Mouse (Mus musculus) adrenal gland, adult 2 months (tissue): ENCODE data around the gene AI987944. TPM values are rescaled to one million over a fixed set of nuclear protein-coding genes. Genes with fewer than 3 reads are reported as not detected.

Experiments used
- DNase-seq: peaks from one replicate; pipeline ENCODE4 v3.0.0; 2021
- long read RNA-seq: library from polyadenylated mRNA; stranded (forward); transcript quantifications from one replicate; pipeline ENCODE4 v2.0.0, GENCODE M21; 2021
- polyA plus RNA-seq: library from polyadenylated mRNA; depleted of rRNA; stranded (reverse); fragments of >200 nt; gene quantifications from 2 replicates; pipeline ENCODE4 v1.2.3, GENCODE M21; 2012; rRNA removed
- total RNA-seq, 2 experiments: library from RNA; stranded (reverse); gene quantifications; 2 replicates each; pipeline ENCODE4 v1.2.3; 2021

Gene AI987944
- 10 to 100 TPM; 13.5 to 15.7 TPM for total RNA-seq
- polyA plus RNA-seq, result 1.5 TPM in 2 replicates
- long read RNA-seq, transcript AI987944-202 (5 exons, 2,071 nt), result major isoform, 5 of 11 reads
- long read RNA-seq, partial matches to known transcripts, result 1 of 11 reads
- long read RNA-seq, other reads (novel, unspliced or antisense), result 3 of 11 reads

DNA sequence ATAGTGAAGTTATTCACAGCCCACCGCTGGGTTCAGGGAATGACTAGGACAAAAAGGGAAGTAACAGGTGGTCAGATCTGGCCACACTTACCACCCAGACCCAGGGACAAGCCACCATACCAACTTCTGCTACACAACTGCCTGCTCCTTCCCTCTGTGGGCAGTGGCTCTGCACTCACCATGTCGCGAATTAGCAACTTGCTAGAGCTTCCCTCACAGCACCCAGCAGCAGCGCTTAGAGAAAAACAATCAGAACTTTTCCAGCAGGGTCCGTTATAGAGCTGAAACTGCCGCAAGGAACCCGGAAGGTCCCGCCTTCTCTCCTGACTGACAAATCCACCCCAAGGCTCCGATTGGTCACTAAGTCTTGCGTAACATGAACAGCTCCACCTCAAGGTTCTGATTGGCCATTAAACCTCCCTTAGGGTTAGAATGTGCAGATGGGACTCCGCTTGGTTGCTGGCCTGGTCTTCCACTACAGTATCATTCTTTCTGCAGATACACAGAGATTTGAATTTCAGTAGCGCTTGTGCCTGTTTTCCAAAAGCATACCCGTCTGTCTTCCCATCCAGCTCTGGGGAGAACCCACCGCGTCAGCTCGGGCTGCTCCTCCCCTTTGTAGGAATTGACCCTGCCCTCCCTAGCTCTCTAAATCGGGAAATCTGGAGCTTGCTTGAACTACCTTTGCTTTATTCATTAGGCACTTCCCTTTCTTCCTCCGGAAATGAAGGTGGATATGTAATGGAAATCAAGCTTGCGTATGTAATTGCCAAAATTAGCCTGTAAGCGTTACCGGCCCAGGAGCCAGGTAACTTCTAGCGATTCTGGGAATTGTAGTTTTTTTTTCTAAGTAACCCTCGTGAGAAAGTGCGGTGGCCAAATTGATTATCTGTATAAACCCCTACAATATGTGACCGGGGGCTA lies at the start of gene AI987944:
TSS of gene AI987944 (minus strand) at position 332 of the 924 bp plus-strand sequence.
- DNase-seq, result peak; percentile 90

DNA sequence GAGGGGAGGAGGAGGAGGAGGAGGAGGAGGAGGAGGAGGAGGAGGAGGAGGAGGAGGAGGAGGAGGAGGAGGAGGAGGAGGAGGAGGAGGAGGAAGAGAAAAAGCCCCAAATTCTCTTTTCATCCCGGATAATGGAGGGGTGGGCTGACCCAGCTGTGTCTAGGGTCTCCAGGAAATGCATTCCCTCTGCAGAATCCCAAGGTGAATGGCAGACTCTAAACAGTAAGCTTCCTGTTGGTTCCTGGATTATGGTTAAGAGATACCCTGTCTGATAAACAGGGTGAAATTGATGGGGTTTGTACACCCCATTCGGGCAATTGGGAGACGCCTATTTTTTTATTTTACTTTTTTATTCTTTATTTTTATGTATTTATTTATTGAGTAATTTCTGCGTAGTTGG lies 951 bp upstream of the AI987944 start:
- no peak for DNase-seq

Other genes starting within 250 kb of the AI987944 start
- not detected for gene Gm5592, start 239.5 kb downstream of the AI987944 start, total RNA-seq
- not detected in 2 replicates for gene Gm5592, start 239.5 kb downstream of the AI987944 start, polyA plus RNA-seq
- gene Vmn2r57, start 55.3 kb upstream of the AI987944 start, total RNA-seq, result under 1 TPM; 0.14 to 0.31 TPM
- 0.04 and 0.11 TPM in 2 replicates for gene Vmn2r57, start 55.3 kb upstream of the AI987944 start, polyA plus RNA-seq
- under 1 TPM in 1 of 2 experiments, not detected in 1; 0.09 TPM for gene Gm20449, start 106.0 kb upstream of the AI987944 start, total RNA-seq
- not detected in 2 replicates for gene Gm20449, start 106.0 kb upstream of the AI987944 start, polyA plus RNA-seq
- 1 to 10 TPM; 7.2 to 8.6 TPM for gene AW146154, start 106.5 kb upstream of the AI987944 start, total RNA-seq
- 1.1 and 1.6 TPM in 2 replicates for gene AW146154, start 106.5 kb upstream of the AI987944 start, polyA plus RNA-seq
- gene Gm6871, start 180.3 kb upstream of the AI987944 start, total RNA-seq, result under 1 TPM; 0.35 to 0.48 TPM
- not detected in 2 replicates for gene Gm6871, start 180.3 kb upstream of the AI987944 start, polyA plus RNA-seq
- gene 2610021A01Rik, start 205.9 kb upstream of the AI987944 start, total RNA-seq, result 10 to 100 TPM; 13.4 to 14.4 TPM
- 0.82 and 1.6 TPM in 2 replicates for gene 2610021A01Rik, start 205.9 kb upstream of the AI987944 start, polyA plus RNA-seq
- 10 to 100 TPM; 10.1 to 14.8 TPM for gene Zfp788, start 239.8 kb upstream of the AI987944 start, total RNA-seq
- gene Zfp788, start 239.8 kb upstream of the AI987944 start, polyA plus RNA-seq, result 0.12 and 0.36 TPM in 2 replicates